Mouse (Mus musculus) spleen, postnatal 4 days (tissue): ENCODE data around the gene Ghrh.

Experiments used
- DNase-seq, 2 experiments: peaks; one replicate each; pipeline ENCODE4 v3.0.0; 2022; ENCODE audit warnings: low spot score in 2 of 2

The Ghrh gene

GRCm38 (mm10) chr2:157349121-157349778, 1.9 kb upstream of the Ghrh start:
- DNase-seq = no peak

DNA sequence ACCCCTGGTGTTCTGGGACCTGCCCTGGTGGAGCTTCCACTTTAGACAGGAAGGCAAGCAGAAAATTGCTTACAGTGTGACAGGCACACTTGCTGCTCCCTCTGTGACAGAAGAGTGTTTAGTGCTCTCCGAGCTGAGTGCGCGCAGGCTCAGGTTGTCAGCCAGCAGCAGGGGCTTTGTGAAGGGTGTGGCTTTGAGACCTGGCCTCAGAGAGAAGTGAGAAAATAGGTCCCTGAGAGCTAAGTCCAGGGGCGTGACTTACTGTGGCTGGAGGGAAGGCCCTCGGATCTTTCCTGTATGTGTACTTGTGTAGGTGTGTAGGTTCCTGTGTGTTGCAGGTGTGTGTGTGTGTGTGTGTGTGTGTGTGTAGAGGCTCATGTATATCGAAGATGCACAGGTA, 4.0 kb downstream of the Ghrh start:
- no peak for DNase-seq

- no peak for DNase-seq
These were observed 4.9 kb downstream of the Ghrh start for GRCm38 (mm10) chr2:157342328-157342926.

- DNase-seq = peak; percentile 53 to 86
These were observed 5.6 kb downstream of the Ghrh start for GRCm38 (mm10) chr2:157341554-157342270.

- DNase-seq = no peak
These were observed 7.0 kb downstream of the Ghrh start for GRCm38 (mm10) chr2:157340221-157340741.

DNA sequence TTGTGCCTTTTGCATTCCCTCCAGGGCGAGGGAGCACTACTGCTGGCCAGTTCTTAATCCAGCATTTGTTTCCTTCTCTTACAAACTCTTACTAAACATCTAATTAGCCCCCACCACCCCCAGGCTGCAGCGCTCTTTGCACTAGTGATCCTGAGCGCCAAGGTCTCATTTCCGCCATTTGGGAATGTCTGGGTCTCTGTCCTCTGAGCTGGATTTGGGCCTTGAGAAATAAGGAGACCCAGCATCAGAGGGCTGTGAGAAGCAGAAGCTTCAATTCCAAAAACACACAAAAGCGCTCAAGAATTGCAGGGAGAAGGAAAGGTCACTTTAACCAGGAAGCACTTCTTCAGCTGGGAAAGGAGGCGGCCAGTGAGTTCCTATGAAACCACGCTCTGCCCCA, 7.8 kb downstream of the Ghrh start:
- DNase-seq = no peak

DNA sequence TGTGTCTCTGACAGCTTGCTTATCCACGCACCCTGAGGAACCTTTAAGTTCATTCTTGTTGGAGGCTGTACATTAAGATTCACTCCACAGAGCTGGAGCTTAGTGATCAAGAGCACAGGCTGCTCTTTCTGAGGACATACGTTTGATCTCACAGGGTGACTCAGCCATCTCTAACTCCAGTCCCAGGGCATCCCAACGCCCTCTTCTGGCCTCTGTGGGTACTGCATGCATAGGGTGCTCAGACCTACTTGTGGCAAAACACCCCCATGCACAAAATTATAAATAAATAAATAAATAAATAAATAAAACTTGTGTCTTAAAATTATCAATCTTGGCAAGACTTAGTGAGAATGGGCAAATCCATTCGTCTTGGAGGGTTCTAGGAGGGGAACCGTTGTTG, 8.6 kb downstream of the Ghrh start:
- peak; percentile 67 to 87 for DNase-seq

DNA sequence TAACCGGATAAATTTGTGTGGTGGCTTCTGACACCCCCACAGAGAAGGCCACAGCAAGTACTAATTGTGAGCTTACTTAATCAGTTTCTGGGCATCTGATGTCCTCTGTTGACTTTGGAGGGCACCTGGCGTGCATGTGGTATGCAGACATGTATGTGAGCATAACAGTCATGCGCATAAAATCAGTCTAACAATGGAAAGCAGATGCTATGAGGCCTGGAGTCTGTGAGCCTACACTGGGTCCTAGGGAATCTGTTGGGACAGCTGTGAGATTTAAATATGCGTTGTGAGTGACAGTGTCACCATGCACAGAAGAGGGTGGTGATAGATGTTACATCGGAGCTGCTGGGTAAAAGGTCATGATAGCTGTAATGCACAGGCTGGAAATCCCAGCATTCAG, 15.2 kb downstream of the Ghrh start:
- no peak for DNase-seq

DNA sequence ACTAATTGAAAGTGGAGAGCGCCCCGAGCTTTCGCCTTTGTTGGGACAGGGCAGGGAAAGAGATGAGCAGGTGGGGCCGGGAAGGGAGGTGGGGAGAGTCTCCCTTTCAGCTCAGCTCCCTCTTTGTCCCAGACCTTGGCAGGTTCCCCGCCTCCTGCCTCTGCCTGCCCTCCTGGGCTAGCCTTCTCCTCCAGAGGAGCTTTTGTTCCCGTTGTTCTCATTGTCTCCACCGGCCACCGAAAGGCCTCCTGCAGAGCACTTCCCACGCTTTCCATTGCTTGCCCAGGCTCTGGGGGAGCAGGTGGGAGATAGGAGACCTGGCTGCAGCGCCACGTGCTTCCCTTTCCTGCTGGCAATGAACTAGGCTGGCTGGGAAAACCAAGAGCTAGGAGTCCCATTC, 18.7 kb downstream of the Ghrh start:
- no peak for DNase-seq

- no peak for DNase-seq
These were observed 19.2 kb downstream of the Ghrh start for GRCm38 (mm10) chr2:157328106-157328505.

DNA sequence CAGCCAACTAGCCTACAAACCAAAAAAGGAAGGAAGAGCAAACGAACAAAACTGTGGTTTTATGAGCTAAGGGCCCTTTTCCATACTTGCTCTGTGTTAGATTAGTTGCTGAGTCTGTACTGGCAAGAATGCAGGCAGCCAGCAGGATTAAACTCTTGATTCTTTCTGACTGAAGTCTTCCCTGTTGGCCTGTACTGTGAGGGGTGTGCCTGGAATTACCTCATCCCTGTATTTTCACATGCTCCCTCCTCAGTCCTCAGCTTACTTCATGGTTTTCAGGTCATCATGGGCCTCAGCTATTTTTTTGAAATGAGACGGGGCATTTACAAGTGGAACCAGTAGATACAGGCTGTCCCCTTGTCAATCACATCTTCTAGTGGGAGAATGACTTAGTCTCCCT, 22.1 kb downstream of the Ghrh start:
- DNase-seq = no peak

DNA sequence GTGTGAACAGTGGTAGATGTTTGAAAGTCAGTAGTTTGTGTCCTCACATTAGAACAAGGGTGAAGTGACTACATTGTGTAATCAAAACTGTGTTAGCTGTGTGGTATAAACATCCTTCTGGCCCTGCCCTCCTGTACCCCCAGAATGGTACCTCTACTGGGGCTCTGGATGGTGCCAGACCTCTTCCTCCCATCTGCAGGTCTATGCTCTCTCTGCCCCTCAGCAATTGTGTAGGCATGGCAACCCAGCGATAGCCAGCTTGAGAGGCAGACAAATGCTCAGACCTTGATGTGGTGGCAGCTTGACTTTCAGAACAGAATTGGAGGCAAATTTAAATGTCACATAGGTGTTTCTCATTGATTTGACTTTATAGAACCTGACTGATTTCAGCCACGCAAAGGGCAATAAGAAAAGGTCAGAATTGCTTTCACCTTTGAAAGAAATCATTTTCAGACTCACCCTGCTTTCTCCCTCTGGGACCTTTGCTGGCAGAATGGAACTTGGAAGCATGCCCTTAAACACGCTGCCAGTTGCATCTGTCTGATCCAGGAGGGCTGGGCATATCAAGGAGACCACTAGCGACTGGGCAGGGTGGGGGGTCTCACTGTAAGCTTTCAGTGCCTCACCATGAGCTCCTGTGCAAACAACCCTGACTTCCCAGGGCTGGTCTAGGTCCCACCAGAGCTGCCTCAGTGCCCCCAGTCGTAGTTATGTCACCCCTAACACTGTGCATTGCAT, 25.1 kb downstream of the Ghrh start:
- no peak for DNase-seq

DNA sequence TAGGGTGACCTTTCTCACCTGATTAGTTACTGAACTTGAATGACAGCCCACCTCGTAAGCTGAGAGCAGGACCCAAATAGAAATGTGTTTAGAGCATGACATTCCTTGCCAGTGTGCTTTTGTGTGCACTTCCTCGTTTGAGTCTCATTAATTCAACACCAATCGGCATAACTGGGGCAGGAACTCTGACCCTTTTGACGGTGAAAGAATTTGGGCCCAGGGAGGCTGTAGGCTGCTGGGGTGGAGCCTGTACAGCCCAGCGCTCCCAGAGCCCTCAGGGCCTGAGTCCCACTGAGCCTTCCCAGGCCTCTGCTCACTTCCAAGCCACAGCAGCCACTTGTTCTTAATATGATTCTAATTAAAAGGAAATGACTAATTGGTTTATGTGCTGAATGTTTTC, 26.4 kb downstream of the Ghrh start:
- no peak for DNase-seq

GRCm38 (mm10) chr2:157320135-157320534, 27.2 kb downstream of the Ghrh start:
- DNase-seq = no peak

GRCm38 (mm10) chr2:157317220-157317619, 30.1 kb downstream of the Ghrh start:
- no peak for DNase-seq

- no peak for DNase-seq
These were observed 30.9 kb downstream of the Ghrh start for GRCm38 (mm10) chr2:157316358-157316933.

DNA sequence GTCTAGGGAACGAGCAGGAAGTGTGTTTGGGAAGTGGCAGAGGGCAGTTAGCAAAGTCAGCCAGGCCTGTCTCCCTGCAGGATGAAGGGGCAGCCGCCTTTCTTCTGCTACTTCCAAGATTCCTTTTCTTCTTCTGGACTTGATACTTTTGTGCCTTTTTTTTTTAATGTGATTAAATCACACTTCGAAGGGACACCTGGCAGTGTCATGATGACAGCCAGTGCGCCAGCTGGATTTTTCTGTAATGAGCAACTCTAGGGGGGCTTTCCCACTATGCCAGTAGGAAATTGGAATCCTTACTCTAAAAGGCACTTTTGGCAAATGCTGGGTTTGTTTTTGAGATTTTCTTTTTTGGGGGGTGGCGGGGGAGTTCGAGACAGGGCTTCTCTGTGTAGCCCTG, 31.8 kb downstream of the Ghrh start:
- DNase-seq = no peak

GRCm38 (mm10) chr2:157314310-157314709, 33.0 kb downstream of the Ghrh start:
- DNase-seq = no peak

GRCm38 (mm10) chr2:157313718-157314117, 33.6 kb downstream of the Ghrh start:
- no peak for DNase-seq

DNA sequence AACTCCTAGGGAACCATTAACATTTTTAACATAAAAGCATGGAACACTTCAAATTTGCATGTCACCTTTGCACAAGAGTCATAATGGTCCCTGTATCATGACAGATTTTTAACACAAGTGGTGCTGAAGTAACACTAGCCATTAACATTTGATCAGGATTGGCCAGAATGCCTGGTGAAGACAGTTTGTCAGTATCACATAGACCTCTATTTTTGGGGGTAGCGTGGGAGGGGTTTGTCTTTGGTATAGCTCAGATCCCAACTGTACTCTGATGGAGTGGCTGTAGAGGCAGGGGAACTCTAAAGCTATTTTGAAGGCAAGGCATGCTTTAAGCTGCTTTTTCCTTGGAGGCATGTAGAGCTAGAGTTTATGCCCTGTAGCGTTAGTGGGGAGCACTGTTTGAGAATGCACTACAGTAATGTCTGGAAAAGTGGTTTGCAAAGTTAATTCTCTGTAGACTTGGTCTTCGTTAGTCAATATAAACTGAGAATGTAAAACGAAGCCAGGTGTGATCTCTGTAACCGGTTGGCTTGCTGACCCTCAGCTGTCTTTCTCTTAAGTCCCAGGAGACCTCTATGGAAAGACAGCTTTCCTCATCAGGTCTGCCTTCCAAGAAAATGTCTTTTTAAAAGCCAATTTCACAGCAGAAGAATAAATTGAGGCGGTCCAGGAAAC, 36.2 kb downstream of the Ghrh start:
- no peak for DNase-seq

DNA sequence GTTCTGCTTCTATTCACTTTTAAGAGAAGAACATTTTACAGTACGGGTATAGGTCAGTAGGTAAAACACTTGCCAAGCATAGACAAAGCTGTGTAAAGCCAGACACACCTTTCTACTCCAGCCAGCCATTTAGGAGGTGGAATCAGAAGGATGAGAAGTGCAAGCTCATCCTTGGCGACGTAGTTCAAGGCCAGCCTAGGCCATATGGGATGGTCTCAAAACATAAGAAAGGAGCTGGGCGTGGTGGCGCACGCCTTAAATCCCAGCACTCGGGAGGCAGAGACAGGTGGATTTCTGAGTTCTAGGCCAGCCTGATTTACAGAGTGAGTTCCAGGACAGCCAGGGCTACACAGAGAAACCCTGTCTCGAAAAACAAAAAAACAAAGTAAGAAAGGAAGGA, 37.7 kb downstream of the Ghrh start:
- no peak for DNase-seq
